ENCODE assay signal across 8 mouse cellular contexts in the genomic region with DNA sequence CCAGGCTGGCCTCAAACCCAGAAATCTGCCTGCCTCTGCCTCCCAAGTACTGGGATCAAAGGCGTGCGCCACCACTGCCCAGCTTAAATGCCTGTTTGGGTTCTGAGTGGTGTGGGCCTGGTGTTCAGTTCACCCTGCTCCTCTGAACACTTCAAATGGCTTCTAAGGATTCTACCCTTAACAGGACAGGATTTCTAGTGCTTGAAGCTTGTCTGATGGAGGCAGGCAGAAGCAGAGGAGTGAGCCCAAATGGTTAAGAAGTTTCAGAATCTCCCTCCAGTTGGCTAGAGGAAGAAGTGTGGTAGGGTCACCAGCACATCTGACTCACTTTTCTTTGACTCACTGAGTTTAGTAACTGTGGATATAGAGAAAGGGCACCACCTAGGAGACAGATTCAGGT. TPM values are rescaled to one million over a fixed set of nuclear protein-coding genes. Genes with fewer than 3 reads are reported as not detected.
DNase-seq lines count a peak whose midpoint lies in the region; ATAC-seq and TF ChIP-seq lines count a peak whose summit lies in the region.

No protein-coding gene starts in this region.

- ATAC-seq in heart, embryonic 12.5 days (ENCODE audit: insufficient number of reproducible peaks, low FRiP score): no peak
- no peak for ATAC-seq in embryonic facial prominence, embryonic 14.5 days (ENCODE audit: low read depth)
- ATAC-seq in liver, embryonic 11.5 days (replicated peaks; ENCODE audit: low FRiP score): no peak
- ATAC-seq in granulocyte monocyte progenitor cell, adult 5-6 weeks (replicated peaks; ENCODE audit: poor library complexity, severe bottlenecking): no peak

- no peak for TF ChIP-seq CTCF in E14TG2a.4 (conservative IDR thresholded peaks at IDR 0.05; ENCODE audit: low read length)

- H3K4me2 ChIP-seq in heart, embryonic 12.5 days: peak overlapping the region; percentile 94
- peak overlapping the region; percentile 55 for H3K4me2 ChIP-seq in embryonic facial prominence, embryonic 14.5 days (ENCODE audit: low read depth, low read length)
- H3K4me2 ChIP-seq in liver, embryonic 11.5 days: peak overlapping the region; percentile 86

- intact Hi-C loops in heart, postnatal 36 days (cut with DNase I): no loop called here
- intact Hi-C loops in left cerebral cortex, postnatal 14 days (cut with DNase I): no loop called here

- WGBS in heart, embryonic 12.5 days: 73% methylated on average over 2 of the region's 2 CpGs
- 79% methylated on average over 2 of the region's 2 CpGs for WGBS in embryonic facial prominence, embryonic 14.5 days
- WGBS in liver, embryonic 11.5 days: 44% methylated on average over 2 of the region's 2 CpGs

- H3K27ac ChIP-seq in heart, embryonic 12.5 days (ENCODE audit: poor library complexity, severe bottlenecking): peak overlapping the region; percentile 95
- peak overlapping the region; percentile 61 for H3K27ac ChIP-seq in embryonic facial prominence, embryonic 14.5 days (replicated peaks; ENCODE audit: low read depth, low read length)
- peak overlapping the region; percentile 99 for H3K27ac ChIP-seq in liver, embryonic 11.5 days (ENCODE audit: low read depth, low read length)

- H3K4me1 ChIP-seq in heart, embryonic 12.5 days (replicated peaks): peaks cover 46% of the 10 kb centered on the region
- H3K4me1 ChIP-seq in E14TG2a.4 (replicated peaks; ENCODE audit: low read depth, low read length): peaks cover 64% of the 10 kb centered on the region
- H3K4me1 ChIP-seq in embryonic facial prominence, embryonic 14.5 days (ENCODE audit: control insufficient read depth, insufficient read depth, low read length): peaks cover 35% of the 10 kb centered on the region
- peaks cover 56% of the 10 kb centered on the region for H3K4me1 ChIP-seq in liver, embryonic 11.5 days (replicated peaks; ENCODE audit: control insufficient read depth, insufficient read depth, low read length)

- peaks cover 16% of the 10 kb centered on the region for H3K36me3 ChIP-seq in heart, embryonic 12.5 days
- H3K36me3 ChIP-seq in E14TG2a.4 (ENCODE audit: insufficient read depth, low read length): peaks cover 38% of the 10 kb centered on the region
- peaks cover 16% of the 10 kb centered on the region for H3K36me3 ChIP-seq in embryonic facial prominence, embryonic 14.5 days (ENCODE audit: control insufficient read depth, insufficient read depth, low read length)
- peaks cover 10% of the 10 kb centered on the region for H3K36me3 ChIP-seq in liver, embryonic 11.5 days (ENCODE audit: control insufficient read depth, insufficient read depth, low read length)

- H3K4me3 ChIP-seq in heart, embryonic 12.5 days: no peak overlapping the region
- H3K4me3 ChIP-seq in E14TG2a.4 (replicated peaks; ENCODE audit: low read length): peak overlapping the region; percentile 96
- H3K4me3 ChIP-seq in embryonic facial prominence, embryonic 14.5 days (ENCODE audit: low read depth, low read length): peak overlapping the region; percentile 25
- peak overlapping the region; percentile 100 for H3K4me3 ChIP-seq in liver, embryonic 11.5 days (ENCODE audit: low read depth, low read length)

- H3K9me3 ChIP-seq in heart, embryonic 12.5 days (replicated peaks): no peaks in the 10 kb centered on the region
- H3K9me3 ChIP-seq in E14TG2a.4 (ENCODE audit: low read length): no peaks in the 10 kb centered on the region
- H3K9me3 ChIP-seq in embryonic facial prominence, embryonic 14.5 days (ENCODE audit: control insufficient read depth, low read length): no peaks in the 10 kb centered on the region
- no peaks in the 10 kb centered on the region for H3K9me3 ChIP-seq in liver, embryonic 11.5 days (ENCODE audit: control insufficient read depth, low read length)

- no peak for DNase-seq in heart, postnatal 36 days
- no peak for DNase-seq in embryonic facial prominence, embryonic 14.5 days (ENCODE audit: low spot score)
- DNase-seq in liver, embryonic 11.5 days (ENCODE audit: low spot score): no peak
- DNase-seq in left cerebral cortex, postnatal 14 days (ENCODE audit: low spot score in 2 of 2): no peak
- DNase-seq in B cell, adult 2 months: no peak

- peak overlapping the region; percentile 44; the same call in 1 of the 2 replicates for H3K9ac ChIP-seq in heart, embryonic 12.5 days
- peak overlapping the region; percentile 38; the same call in 1 of the 2 replicates for H3K9ac ChIP-seq in embryonic facial prominence, embryonic 14.5 days (ENCODE audit: low read depth, low read length)
- peak overlapping the region; percentile 100 for H3K9ac ChIP-seq in liver, embryonic 11.5 days (ENCODE audit: low read depth, low read length)

- H3K27me3 ChIP-seq in heart, embryonic 12.5 days (replicated peaks): no peaks in the 10 kb centered on the region
- no peaks in the 10 kb centered on the region for H3K27me3 ChIP-seq in E14TG2a.4 (ENCODE audit: insufficient read depth, low read length)
- no peaks in the 10 kb centered on the region for H3K27me3 ChIP-seq in embryonic facial prominence, embryonic 14.5 days (replicated peaks; ENCODE audit: control insufficient read depth, insufficient read depth, low read length)
- no peaks in the 10 kb centered on the region for H3K27me3 ChIP-seq in liver, embryonic 11.5 days (replicated peaks; ENCODE audit: control insufficient read depth, insufficient read depth, low read length)

RNA-seq across cellular contexts. Expression of a gene that starts 3.3 kb away (rescaled TPM):
- polyA plus RNA-seq in heart, embryonic 12.5 days (2016; fragmentation: Nextera tagmentation; extraction: Ambion mirVana): 175 and 177 TPM in 2 replicates
- total RNA-seq in heart, postnatal 36 days (2021): 100 to 1,000 TPM; 106 to 115 TPM
- polyA plus RNA-seq in embryonic facial prominence, embryonic 14.5 days (2014; fragmentation: Nextera tagmentation; extraction: Ambion mirVana): 205 and 217 TPM in 2 replicates
- polyA plus RNA-seq in liver, embryonic 11.5 days (2014; fragmentation: Nextera tagmentation; extraction: Ambion mirVana): 520 and 526 TPM in 2 replicates
- 330 and 338 TPM in 2 replicates for total RNA-seq in granulocyte monocyte progenitor cell, adult 5-6 weeks (2014; fragmentation: Nextera tagmentation)
- total RNA-seq in granulocyte monocyte progenitor cell, adult 5-6 weeks (2017): 302 and 321 TPM in 2 replicates
- total RNA-seq in left cerebral cortex, postnatal 14 days (2021): 100 to 1,000 TPM; 130 to 139 TPM

RNA-seq across cellular contexts. Expression of a gene that starts 9.9 kb away (rescaled TPM):
- polyA plus RNA-seq in heart, embryonic 12.5 days (2016; fragmentation: Nextera tagmentation; extraction: Ambion mirVana): 62.9 and 65.2 TPM in 2 replicates
- 10 to 100 TPM; 69.5 to 75.1 TPM for total RNA-seq in heart, postnatal 36 days (2021)
- 64.8 and 66.6 TPM in 2 replicates for polyA plus RNA-seq in embryonic facial prominence, embryonic 14.5 days (2014; fragmentation: Nextera tagmentation; extraction: Ambion mirVana)
- polyA plus RNA-seq in liver, embryonic 11.5 days (2014; fragmentation: Nextera tagmentation; extraction: Ambion mirVana): 95.7 and 97.5 TPM in 2 replicates
- 165 and 169 TPM in 2 replicates for total RNA-seq in granulocyte monocyte progenitor cell, adult 5-6 weeks (2014; fragmentation: Nextera tagmentation)
- 112 and 134 TPM in 2 replicates for total RNA-seq in granulocyte monocyte progenitor cell, adult 5-6 weeks (2017)
- 10 to 100 TPM; 45.5 to 48.5 TPM for total RNA-seq in left cerebral cortex, postnatal 14 days (2021)

RNA-seq across cellular contexts. Expression of a gene that starts 20.7 kb away (rescaled TPM):
- polyA plus RNA-seq in heart, embryonic 12.5 days (2016; fragmentation: Nextera tagmentation; extraction: Ambion mirVana): 36.4 and 38.3 TPM in 2 replicates
- total RNA-seq in heart, postnatal 36 days (2021): 10 to 100 TPM; 10.2 to 12.3 TPM
- polyA plus RNA-seq in embryonic facial prominence, embryonic 14.5 days (2014; fragmentation: Nextera tagmentation; extraction: Ambion mirVana): 20.9 and 22.9 TPM in 2 replicates
- 66.9 and 68.1 TPM in 2 replicates for polyA plus RNA-seq in liver, embryonic 11.5 days (2014; fragmentation: Nextera tagmentation; extraction: Ambion mirVana)
- 49.5 and 63.1 TPM in 2 replicates for total RNA-seq in granulocyte monocyte progenitor cell, adult 5-6 weeks (2014; fragmentation: Nextera tagmentation)
- 45.7 and 51.4 TPM in 2 replicates for total RNA-seq in granulocyte monocyte progenitor cell, adult 5-6 weeks (2017)
- 10 to 100 TPM; 14.3 to 15.2 TPM for total RNA-seq in left cerebral cortex, postnatal 14 days (2021)

RNA-seq across cellular contexts. Expression of a gene that starts 21.1 kb away (rescaled TPM):
- polyA plus RNA-seq in heart, embryonic 12.5 days (2016; fragmentation: Nextera tagmentation; extraction: Ambion mirVana): 13.6 and 14.1 TPM in 2 replicates
- total RNA-seq in heart, postnatal 36 days (2021): 1 to 10 TPM; 4.8 to 5.2 TPM
- polyA plus RNA-seq in embryonic facial prominence, embryonic 14.5 days (2014; fragmentation: Nextera tagmentation; extraction: Ambion mirVana): 12.8 and 13.3 TPM in 2 replicates
- 17.5 and 18.8 TPM in 2 replicates for polyA plus RNA-seq in liver, embryonic 11.5 days (2014; fragmentation: Nextera tagmentation; extraction: Ambion mirVana)
- total RNA-seq in granulocyte monocyte progenitor cell, adult 5-6 weeks (2014; fragmentation: Nextera tagmentation): 20.7 and 30.7 TPM in 2 replicates
- 13.6 and 13.8 TPM in 2 replicates for total RNA-seq in granulocyte monocyte progenitor cell, adult 5-6 weeks (2017)
- total RNA-seq in left cerebral cortex, postnatal 14 days (2021): 10 to 100 TPM; 17.7 to 19.0 TPM

RNA-seq across cellular contexts. Expression of a gene that starts 24.0 kb away (rescaled TPM):
- polyA plus RNA-seq in heart, embryonic 12.5 days (2016; fragmentation: Nextera tagmentation; extraction: Ambion mirVana): 11.2 and 11.5 TPM in 2 replicates
- 10 to 100 TPM; 47.5 to 51.6 TPM for total RNA-seq in heart, postnatal 36 days (2021)
- polyA plus RNA-seq in embryonic facial prominence, embryonic 14.5 days (2014; fragmentation: Nextera tagmentation; extraction: Ambion mirVana): 13.0 and 13.5 TPM in 2 replicates
- polyA plus RNA-seq in liver, embryonic 11.5 days (2014; fragmentation: Nextera tagmentation; extraction: Ambion mirVana): 15.4 and 15.6 TPM in 2 replicates
- 25.9 and 35.4 TPM in 2 replicates for total RNA-seq in granulocyte monocyte progenitor cell, adult 5-6 weeks (2014; fragmentation: Nextera tagmentation)
- total RNA-seq in granulocyte monocyte progenitor cell, adult 5-6 weeks (2017): 29.6 and 33.4 TPM in 2 replicates
- 10 to 100 TPM; 64.4 to 65.9 TPM for total RNA-seq in left cerebral cortex, postnatal 14 days (2021)

Comparison
In these comparisons a context has a peak if more than half of its experiments do, and no peak if none do; other contexts are left out.
1. H3K9ac ChIP-seq: peak in every context shown above with its lines; median percentile 100 in liver, embryonic 11.5 days; 44 in heart, embryonic 12.5 days; 38 in embryonic facial prominence, embryonic 14.5 days.